Mouse (Mus musculus): ENCODE data around the gene B3galt1.

The B3galt1 gene

DNA sequence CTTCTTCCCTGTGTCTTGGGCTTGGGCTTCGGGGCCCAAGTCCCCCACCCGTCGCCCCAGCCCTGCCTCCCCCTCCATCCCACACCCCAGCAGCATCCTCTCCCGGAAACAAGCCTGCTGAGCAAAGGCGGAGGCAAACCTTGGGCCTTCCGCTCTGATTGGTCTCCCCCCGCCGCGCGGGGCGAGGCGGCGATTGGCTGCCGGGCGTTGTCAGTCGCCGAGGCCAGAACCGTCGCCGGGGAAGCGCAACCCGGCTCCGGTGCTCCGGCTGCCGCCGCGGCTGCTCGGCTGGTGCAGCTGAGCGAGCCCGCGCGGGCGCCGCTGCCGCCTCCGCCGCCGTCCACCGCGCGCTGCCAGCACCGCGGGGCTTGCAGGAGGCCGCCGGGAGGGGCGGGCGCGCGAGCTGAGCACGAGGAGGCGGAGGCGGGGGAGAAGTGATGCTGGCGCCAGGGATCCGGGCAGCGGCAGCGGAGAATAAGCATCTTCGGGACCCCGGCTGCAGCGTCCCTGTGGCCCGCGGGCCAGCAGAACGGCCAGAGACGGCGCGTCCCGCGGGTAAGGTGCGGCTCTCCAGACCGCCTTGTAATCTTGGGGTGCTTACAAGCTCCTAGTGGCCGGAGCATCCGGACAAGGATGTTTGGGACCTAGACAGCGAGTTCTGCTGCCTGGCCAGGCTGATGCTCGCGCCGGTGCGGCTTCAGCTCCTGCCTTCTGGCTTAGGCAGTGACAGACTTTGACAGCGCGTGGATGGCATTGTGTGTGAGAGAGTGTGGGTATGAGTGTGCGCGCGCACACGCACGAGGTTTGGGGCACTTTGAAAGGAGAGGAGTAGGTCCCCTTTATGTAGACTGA lies at the start of gene B3galt1:
TSS of gene B3galt1 (plus strand) at position 392 of the 852 bp plus-strand sequence.
- DNase-seq = peak; percentile 94

DNA sequence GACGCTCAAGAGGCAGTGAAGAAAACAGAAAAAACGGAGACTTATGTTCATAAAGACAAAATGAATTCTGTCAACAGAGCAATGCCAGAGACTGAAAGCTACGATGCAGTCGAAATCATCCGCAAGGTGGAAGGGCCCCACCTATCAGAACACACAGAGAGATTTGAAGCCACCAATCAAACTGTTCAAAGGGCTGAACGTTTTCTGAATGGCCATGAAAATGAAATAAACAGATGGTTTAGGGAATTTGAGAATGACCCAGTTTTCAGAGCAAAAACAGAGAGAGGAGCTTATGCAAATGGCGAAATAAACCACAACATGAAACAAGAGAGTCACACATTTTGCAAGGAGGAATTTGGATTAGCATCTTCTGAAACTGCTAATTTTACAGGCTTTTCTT lies 49.3 kb upstream of the B3galt1 start:
- no peak for DNase-seq

DNA sequence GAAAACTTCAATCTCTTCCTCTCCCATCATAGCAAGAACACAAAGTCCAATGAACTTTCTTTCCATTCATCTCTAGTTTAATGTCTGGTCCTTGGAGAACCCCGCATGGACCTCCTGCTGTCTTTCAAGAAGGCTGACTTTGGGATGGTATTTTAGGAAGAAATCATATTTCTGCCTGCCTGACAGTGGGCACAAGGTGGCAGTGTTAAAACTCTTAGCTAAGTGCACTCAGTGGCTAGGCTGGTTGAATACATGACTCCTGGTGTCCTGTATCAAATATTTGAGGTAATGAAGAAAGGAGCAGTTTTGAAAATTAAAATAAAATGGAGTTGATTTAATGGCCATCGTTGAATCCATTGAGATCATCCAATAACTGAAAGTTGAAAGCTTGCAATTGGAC lies 30.3 kb upstream of the B3galt1 start:
- DNase-seq = no peak

DNA sequence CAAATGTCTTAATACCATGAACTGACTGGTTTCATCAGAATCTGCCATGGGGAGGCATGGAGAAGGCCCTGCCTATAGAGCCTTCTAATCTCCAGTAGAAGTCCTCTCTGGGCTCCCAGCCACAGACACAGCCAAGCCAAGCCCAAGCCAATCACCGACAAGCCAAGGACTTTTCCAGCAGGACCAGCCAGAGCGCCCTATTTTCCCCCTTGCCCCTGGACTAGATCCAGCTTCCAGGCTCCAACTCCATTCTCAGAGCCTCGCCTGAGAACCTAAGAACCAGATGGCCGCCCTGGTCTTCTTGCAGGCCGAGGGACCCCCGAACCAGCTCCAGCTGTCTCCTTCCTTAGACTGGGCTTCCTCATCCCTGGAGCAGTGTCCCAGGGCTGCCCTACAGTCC lies 26.2 kb upstream of the B3galt1 start:
- DNase-seq = no peak

DNA sequence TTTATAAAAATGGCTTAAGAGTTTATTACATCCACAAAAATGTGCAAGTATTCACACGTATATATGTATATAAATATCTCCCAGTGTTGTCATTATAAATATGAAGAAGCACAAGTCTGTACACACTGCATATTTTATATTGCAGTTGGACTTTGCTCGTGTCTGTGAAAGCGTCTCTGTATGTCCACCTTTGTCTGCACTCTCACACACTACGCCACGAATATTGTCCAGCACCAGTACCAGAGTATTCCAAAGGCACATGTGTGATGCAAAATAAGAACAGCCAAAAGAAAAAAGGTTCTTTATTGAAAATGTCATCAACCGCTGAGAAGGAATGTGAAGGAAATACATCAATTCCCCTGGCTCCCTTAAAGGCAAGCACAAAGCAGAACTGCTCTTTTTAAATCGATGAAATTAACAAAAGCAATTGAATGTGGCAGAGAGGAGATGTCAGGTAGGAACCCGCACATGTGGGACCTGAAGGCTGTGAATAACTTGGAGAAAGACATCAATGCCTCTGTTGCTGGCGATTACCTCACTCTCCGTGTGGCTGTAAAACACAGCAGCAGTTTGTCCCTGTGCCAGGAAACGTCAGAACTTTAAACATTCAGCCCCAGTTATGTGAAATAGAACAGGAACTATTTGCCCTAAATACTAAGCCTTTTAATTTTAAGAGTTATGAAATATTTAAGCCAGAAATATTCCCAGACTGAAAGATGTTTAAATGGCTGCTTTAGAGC lies 23.5 kb upstream of the B3galt1 start:
- no peak for DNase-seq

DNA sequence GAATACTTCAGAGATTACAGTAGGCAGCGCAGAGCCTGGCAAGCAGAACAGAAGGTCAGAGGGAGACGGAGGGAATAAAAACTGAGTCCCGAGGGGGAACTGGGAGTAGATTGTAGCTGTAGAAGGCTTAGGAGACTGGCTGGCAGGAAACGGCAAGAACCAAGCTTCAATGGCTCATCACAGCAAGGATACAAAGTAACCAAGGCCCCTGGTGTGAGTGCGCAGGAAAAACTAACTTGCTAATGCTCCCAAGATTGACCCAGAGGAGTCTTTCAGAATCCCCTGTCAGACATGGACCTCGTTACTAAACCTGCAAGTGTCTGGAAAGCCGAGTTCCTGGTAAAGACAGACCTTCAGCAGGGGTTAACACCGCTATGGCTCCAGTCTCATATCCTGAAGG lies 21.2 kb upstream of the B3galt1 start:
- DNase-seq = no peak

DNA sequence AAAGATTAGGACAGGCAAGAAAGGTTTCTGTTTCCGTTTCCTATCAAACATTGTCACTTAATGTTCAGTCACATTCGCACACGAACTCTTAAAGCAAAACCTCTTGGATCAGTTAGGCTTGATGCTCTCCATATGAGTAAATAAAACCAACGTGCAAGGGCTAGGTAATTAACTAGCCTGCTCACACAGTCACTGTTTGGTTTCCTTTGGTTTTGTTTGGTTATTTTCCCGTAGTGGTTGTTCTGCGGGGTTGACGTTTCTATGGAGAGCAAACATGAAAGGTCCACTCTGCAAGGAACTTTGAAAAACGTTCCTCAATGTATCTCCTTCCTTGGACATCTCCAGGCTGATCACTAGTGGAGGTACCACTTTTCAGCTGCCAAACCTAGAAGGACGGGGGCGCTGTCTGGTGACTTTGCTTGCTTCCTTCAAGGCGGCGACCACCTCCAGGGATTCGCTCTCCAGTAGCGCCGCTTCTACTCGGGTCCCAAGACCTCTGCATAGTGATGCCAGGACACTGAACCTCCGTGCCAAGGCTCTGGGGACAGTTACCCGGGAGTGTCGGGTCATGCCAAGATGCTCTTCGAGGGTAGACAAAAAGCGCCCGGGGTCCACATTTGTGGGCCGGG lies 706 bp upstream of the B3galt1 start:
- peak; percentile 59 for DNase-seq

DNA sequence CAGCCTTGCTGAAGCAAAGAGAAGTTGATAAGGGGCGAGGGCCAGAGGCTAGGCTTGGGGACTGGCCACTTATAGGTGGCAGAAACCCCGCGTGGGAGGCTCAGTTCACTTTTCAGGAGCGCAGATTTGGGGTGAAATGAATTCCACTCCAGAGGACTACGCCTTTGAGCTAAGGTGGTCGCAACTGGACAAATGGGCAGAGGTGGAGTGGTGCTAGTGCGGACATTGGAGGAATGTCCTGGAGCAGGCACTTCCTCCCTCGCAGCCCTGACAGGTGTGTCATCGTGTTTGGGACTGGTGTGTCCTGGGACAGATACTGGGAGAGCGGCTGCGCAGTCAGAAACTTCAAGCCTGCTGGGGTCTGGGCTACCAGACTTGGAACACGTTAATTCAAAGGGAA lies 895 bp downstream of the B3galt1 start:
- DNase-seq = no peak

DNA sequence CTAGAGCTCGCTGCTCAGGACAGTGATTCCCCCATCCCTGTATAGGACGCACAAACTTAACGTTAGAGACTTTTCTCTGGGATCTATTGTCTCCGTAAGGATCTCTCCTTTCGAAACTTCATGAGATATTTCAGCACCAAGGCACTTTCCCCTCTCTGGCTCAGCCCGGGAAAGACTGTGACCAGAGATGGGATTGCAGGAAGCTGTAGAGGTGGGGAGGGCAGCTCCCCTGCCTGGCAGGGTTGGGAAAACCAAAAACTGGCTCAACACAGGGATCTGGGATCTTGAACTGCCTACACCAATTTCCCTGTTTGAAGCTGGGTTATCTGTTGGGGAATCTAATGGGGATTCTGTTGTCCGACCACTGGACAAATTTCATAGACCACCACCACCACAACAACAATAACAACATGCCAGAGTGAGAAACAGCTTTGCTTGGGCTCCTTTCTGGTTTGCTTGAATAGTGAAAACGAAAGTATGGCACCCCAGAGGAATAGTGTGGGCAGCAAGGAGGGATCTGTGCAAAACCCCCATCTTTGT lies 1.5 kb downstream of the B3galt1 start:
- DNase-seq = no peak

DNA sequence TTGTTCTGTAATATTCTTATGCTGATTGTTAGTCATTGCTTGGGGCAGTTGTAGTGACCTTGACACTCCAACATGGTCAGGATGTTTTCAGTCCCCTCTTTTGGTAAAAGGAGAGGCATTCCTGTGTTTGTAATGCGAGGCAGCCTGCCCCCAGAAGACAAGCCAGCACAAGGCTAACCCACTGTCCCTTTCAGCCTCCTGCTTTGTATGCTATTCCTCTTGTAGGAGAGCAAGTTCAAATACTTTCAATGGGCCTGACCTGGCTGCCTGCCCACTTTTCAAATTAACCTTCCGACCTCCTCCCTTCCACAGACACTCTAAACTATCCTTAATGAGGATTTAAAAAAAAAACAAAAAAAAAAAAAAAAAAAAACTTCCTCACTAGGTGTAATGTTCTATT lies 11.0 kb downstream of the B3galt1 start:
- no peak for DNase-seq

DNA sequence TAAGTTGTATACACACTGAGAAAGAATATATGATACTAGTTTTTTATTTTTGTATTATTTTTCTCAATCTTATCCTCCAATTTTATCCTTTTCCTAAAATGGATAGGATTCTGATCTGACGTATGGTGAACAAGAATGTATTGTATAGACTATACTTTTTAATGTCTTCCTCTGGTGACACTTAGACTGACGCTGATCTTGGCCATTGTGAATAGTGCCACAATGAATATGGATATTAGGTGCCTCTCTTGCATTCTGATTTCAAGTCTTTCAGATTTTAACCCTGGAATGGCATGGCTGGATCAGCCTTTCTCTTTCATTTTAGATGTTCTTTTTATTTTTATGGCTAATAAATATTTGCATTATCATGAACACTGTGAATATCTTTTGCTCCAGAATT lies 17.4 kb downstream of the B3galt1 start:
- DNase-seq = no peak

DNA sequence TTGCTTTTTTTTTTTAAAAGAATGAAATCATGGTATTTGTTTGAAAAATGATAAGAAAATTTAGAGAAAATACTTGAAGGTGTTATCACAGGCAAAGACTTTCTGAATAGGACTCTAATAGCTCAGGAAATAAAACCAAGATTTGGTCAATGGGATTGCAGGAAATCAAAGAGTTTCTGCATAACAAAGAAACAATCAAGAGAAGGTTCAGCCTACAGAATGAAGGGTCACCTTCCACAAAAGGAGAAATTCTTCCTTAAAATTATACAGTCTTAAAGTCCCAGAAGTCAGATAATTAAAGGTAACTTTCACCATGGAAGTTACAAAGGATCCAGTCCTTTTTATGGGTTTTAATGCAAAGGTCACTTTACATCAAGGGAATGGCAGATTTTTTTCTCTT lies 24.7 kb downstream of the B3galt1 start:
- no peak for DNase-seq

DNA sequence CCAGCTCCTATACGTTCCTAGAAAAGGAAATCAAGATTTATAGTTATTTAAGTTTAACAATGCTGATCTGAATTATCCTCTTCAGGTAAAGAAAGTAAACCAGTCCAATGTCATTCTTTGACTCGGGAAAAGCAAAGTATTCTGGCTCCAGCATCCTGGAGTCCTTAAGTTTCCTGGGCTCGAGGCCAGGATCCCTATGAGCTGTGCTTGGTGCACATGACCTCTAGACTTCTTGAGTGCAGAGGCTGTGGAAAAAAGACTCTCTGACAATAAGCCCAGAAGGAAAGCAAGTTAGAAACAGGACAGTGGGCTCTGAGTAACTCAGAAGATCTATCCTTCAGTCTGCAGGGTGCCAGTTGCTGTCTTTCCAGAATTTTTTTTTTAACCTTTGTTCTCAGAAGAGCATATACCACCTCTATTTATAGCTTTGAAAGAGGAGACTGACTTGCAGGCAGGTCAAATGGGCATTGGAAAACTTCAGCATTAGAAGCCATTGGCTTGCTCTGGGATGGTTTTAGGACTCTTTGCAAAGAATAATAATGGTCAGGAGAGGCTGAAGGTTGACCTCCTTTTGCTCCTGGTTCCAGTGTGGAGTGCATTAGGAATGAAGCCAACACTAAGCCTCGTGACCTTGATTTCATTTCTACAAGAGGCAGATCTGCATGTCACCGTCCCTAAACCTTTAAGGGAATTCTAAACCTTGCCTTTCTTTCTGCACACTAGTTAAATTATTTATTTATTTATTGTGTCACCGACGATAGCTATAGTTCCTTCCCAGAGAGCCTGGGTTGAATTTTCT lies 26.4 kb downstream of the B3galt1 start:
- DNase-seq = no peak

DNA sequence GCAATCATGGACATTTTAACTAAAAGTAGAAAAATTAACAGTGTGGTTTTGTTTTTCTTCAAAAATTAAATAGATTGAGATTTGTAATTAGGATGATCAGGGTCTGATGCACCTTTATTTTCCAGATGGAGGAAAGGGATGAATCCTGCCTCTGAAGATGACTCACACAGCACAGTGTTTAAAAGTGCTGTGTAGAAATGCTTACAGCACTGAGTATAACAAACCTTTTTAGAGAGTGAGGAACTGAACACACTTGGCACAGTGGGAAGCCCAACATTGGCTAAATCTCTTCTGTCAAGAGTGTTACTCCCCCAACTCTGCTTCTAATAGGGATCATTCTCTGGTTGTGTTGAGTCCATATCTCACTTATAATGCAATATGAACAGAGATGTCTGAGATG lies 57.2 kb downstream of the B3galt1 start:
- DNase-seq = no peak

DNA sequence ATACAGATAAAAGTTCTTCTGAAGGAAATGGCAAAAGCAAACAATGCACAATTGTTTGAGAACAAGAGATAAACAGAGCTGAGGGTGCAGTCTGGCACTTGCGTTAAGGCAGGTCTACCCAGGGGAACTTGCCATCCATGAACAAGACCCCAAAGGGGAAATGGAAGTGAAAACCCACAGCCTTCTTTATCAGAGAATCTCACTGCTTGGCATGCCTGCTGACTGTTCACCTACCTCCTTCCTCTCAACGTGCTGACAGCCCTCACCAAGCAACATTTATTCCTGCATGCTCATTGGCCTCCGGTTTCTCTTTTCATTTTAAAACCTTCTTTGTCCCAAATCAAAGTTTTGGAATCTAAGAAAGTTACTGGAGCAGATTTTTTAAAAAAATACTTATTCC lies 62.0 kb downstream of the B3galt1 start:
- DNase-seq = no peak

DNA sequence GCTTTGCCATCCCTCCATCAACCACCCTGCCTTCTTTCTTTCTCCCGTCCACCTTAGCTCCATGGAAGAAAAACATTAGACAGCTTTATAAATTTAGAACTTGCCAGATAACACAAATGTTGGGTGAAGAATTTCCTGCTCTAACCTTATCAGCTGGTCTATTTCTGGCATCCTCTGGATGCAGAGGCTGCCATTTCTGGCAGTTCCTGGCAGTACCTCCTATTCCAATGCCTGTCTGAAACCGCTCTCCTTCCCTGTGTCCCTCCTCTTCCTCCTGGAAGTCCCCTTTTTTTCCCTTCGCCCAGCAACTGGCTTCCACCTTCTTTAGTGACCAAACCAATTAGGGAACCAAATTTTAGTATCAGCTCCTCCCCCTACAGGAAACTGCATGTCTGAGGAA lies 62.6 kb downstream of the B3galt1 start:
- DNase-seq = no peak

DNA sequence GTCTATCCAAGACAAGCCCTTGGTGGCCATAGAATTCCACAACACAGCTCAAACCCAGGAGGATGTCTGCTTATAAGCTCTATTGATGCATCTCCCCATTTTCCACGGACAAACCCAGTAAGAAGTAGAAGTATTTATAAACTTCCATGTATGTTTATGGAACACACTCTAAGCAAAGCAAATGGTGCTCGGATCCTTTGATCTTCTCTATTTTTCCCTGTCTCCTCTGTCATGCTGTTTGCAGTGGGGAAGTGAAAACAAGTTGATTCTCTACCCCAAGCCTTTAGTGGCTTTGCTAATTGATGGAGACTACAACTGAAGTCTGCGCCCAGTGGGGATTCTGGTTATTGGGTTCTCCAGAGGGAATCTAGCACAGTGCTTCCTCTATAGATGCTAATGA lies 89.2 kb downstream of the B3galt1 start:
- no peak for DNase-seq

DNA sequence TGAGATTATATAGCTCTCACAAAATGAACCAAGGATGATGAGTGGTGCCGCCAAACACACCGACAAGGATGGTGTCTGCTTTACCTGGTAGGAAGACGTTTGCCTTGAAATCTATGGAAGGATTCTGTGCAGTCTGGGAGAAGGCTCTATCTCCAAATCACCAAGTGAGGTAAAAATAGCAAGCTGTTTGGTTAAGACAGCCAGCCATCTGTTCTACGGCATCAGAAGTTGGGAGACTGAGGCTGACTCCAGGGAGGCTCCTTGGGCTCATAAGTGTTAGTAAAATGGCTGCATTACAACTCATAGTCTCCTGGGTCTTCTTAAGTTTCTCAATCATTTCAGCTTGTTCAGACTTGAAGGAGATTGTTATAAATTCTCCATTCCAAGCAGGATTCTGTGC lies 91.7 kb downstream of the B3galt1 start:
- peak; percentile 15 for DNase-seq

DNA sequence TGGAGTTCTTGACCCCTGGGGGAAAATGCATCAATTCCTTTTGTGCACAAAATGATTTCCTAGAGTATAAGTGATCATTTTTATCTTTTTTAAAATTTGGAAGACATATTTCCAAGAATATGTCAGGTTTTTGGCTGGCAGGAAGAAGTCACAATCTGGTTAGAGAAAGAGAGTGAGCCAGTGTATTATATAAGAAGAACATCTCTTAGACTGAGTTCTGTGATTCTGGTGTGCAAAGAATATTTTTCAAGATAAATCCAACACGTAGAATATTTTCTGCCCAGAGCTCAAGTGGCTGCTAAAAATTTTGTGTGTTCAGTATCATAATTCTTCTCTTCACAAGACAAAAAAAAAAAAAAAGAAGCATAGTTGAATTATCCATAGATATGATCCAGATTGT lies 92.4 kb downstream of the B3galt1 start:
- no peak for DNase-seq

DNA sequence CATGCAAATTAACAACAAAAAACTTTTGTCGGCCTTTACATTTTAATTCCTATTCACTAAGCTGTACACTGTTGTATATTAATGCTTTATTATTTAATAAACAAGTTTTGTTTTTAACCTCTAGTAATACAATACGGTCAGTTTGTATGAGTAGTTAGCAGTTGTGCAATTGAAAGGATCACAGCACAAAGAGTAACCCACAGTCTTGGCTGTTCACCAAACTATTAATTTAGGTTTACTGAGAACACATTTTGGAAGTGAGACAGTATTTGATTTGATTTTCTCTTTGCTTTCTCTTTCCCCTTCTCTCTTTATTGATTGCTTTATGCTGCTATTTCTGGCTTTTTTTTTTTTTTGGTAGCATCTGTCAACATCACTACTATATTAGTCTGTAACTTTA lies 106.0 kb downstream of the B3galt1 start:
- DNase-seq = no peak

DNA sequence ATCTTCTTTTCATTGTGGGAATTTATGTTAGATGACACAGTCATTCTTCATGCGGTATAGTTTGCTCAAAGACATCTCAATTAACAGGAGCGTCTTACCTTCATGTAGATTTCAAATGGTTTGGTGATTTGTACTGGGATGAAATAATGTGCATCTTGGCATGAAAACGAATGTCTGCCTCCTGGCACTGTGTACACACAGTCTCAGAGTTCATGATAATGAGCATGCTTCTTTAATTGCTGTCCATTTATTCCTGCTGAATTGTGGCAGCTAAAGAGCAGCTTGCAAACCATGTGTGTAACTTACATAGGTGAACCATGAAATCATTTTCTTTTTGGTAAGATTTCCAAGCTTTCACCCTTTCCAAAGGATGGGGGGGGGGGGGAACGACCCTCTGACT lies 112.0 kb downstream of the B3galt1 start:
- DNase-seq = no peak

DNA sequence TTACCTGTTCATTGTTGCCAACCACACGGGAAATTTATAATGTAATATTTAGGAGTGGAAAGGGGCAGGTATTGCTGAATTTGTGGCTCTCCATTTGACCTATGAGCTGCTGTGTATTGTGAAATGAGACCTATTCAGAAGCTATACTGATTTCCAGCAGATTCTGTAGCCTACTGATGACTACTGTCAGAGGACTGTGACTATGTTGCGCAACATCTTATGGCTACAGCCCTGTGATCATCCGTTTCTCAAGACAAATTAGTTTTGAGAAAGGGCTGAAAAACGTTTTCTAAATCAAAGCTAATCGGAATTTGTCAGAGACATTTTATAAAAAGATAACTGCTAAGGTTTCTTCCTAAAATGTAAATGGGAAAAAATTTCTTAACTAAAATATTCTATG lies 158.6 kb downstream of the B3galt1 start:
- DNase-seq = no peak

DNA sequence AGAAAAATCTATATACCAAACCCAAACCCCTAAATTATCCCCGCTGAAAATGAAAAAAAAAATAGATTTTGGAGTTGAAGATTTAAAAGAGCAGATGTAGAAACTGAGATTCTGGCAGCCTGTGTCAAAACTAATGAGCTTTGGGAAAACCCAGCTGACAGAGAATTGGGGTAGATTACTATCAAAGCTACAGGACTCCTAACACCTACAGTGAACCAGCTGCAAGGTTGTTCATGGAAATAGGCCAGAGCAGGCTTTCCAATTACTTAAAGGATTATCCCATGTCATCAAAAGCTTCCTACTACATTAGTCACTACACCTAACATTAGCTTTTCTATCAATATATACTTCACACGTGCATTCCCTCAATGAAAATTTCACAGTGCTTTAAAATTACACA lies 165.1 kb downstream of the B3galt1 start:
- DNase-seq = peak; percentile 11
